32 mouse cellular contexts compared by ENCODE assay signal in the genomic region with DNA sequence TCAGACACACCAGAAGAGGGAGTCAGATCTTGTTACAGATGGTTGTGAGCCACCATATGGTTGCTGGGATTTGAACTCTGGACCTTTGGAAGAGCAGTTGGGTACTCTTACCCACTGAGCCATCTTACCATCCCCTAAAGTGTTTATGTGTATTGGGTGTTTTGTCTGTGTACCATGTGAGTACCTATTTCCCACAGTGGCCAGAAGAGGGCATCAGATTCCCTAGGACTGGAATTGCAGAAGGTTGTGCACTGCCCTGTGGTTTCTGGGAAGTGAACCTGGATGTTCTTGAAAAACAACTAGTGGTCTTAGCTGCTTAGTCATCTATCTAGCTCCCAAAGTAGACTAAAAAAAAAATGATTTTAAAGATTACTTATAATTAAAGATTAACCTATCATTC.
DNase-seq lines count a peak whose midpoint lies in the region; ATAC-seq and TF ChIP-seq lines count a peak whose summit lies in the region.
"Had no signal": no experiment of that assay in that cellular context is flagged by ENCODE, and none has a peak within 500 bp of the region (broad histone marks: within the 10 kb centered on the region; RNA-seq: fewer than 3 reads in every experiment).

No protein-coding gene starts in this region.

- no peak overlapping the region for H3K27ac ChIP-seq in forebrain, postnatal 0 days (ENCODE audit: low read depth, low read length)
- H3K27ac ChIP-seq in forebrain, embryonic 16.5 days (ENCODE audit: low read length), result no peak overlapping the region
- H3K27ac ChIP-seq in lung, postnatal 0 days (ENCODE audit: low read length), result no peak overlapping the region
- no peak overlapping the region for H3K27ac ChIP-seq in MEL (ENCODE audit: control insufficient read depth, low read depth, low read length)
- no peak overlapping the region for H3K27ac ChIP-seq in heart, embryonic 10.5 days
- H3K27ac ChIP-seq: embryonic facial prominence, embryonic 12.5 days; forebrain, embryonic 10.5 days; forebrain, embryonic 15.5 days; heart, embryonic 15.5 days; hindbrain, embryonic 12.5 days; layer of hippocampus, adult 2 months; limb, embryonic 13.5 days; midbrain, embryonic 12.5 days; neural tube, embryonic 15.5 days; stomach, embryonic 15.5 days had no signal

- H3K27me3 ChIP-seq in forebrain, postnatal 0 days (ENCODE audit: insufficient read depth, low read length), result no peaks in the 10 kb centered on the region
- no peaks in the 10 kb centered on the region for H3K27me3 ChIP-seq in forebrain, embryonic 16.5 days (replicated peaks; ENCODE audit: control insufficient read depth, insufficient read depth, low read length)
- no peaks in the 10 kb centered on the region for H3K27me3 ChIP-seq in lung, postnatal 0 days (replicated peaks; ENCODE audit: insufficient read depth, low read length)
- H3K27me3 ChIP-seq in MEL (ENCODE audit: control insufficient read depth in 1 of 2, insufficient read depth in 2 of 2, low read length in 2 of 2), result no peaks in the 10 kb centered on the region
- H3K27me3 ChIP-seq in heart, embryonic 10.5 days (ENCODE audit: insufficient read depth, poor library complexity, severe bottlenecking), result no peaks in the 10 kb centered on the region
- H3K27me3 ChIP-seq: embryonic facial prominence, embryonic 12.5 days; forebrain, embryonic 15.5 days; heart, embryonic 15.5 days; hindbrain, embryonic 12.5 days; limb, embryonic 13.5 days; midbrain, embryonic 12.5 days; neural tube, embryonic 15.5 days; stomach, embryonic 15.5 days had no signal

- H3K4me3 ChIP-seq in forebrain, postnatal 0 days (ENCODE audit: low read depth, low read length), result no peak overlapping the region
- H3K4me3 ChIP-seq in forebrain, embryonic 16.5 days (replicated peaks; ENCODE audit: low read length), result no peak overlapping the region
- no peak overlapping the region for H3K4me3 ChIP-seq in lung, postnatal 0 days (ENCODE audit: low read depth, low read length)
- no peak overlapping the region for H3K4me3 ChIP-seq in MEL (ENCODE audit: control insufficient read depth in 1 of 2, insufficient read depth in 1 of 2, low read depth in 2 of 2, low read length in 2 of 2)
- no peak overlapping the region for H3K4me3 ChIP-seq in heart, embryonic 10.5 days
- H3K4me3 ChIP-seq: embryonic facial prominence, embryonic 12.5 days; forebrain, embryonic 10.5 days; forebrain, embryonic 15.5 days; heart, embryonic 15.5 days; hindbrain, embryonic 12.5 days; layer of hippocampus, adult 2 months; limb, embryonic 13.5 days; midbrain, embryonic 12.5 days; neural tube, embryonic 15.5 days; stomach, embryonic 15.5 days had no signal

- TF ChIP-seq CTCF in forebrain, postnatal 0 days (IDR thresholded peaks at IDR 0.05; ENCODE audit: low read depth), result peak; percentile 11; the same call in 1 of the 2 replicates
- TF ChIP-seq CTCF in lung, postnatal 0 days (IDR thresholded peaks at IDR 0.05), result peak; percentile 8; the same call in 1 of the 2 replicates
- peak; percentile 23 to 53 (median 51); a peak in 5 of 6 replicates for TF ChIP-seq CTCF in MEL (IDR thresholded peaks at IDR 0.05 in 2 of 3, conservative IDR thresholded peaks at IDR 0.05 in 1 of 3; ENCODE audit: control insufficient read depth in 1 of 3, insufficient read depth in 1 of 3, low read depth in 2 of 3, low read length in 3 of 3, poor library complexity in 1 of 3, severe bottlenecking in 1 of 3)

- H3K79me2 ChIP-seq in MEL (ENCODE audit: control insufficient read depth, insufficient read depth, low read length, poor library complexity), result no peaks in the 10 kb centered on the region

- TF ChIP-seq POLR2A in MEL (IDR thresholded peaks at IDR 0.05; ENCODE audit: control insufficient read depth in 1 of 2, insufficient read depth in 1 of 2, low read depth in 1 of 2, low read length in 2 of 2, poor library complexity in 1 of 2), result no peak

- no peak overlapping the region for H3K4me2 ChIP-seq in forebrain, postnatal 0 days (ENCODE audit: low read depth)
- no peak overlapping the region for H3K4me2 ChIP-seq in forebrain, embryonic 16.5 days (ENCODE audit: low read length)
- H3K4me2 ChIP-seq in lung, postnatal 0 days (replicated peaks; ENCODE audit: low read depth, low read length), result no peak overlapping the region
- H3K4me2 ChIP-seq: embryonic facial prominence, embryonic 12.5 days; forebrain, embryonic 15.5 days; heart, embryonic 15.5 days; hindbrain, embryonic 12.5 days; limb, embryonic 13.5 days; liver, embryonic 11.5 days; midbrain, embryonic 12.5 days; neural tube, embryonic 15.5 days; stomach, embryonic 15.5 days had no signal

- ATAC-seq in forebrain, postnatal 0 days, result no peak
- no peak for ATAC-seq in forebrain, embryonic 16.5 days
- no peak for ATAC-seq in lung, postnatal 0 days
- ATAC-seq: forebrain, embryonic 15.5 days had no signal

- no peak overlapping the region for H3K9ac ChIP-seq in forebrain, postnatal 0 days
- H3K9ac ChIP-seq in forebrain, embryonic 16.5 days (replicated peaks; ENCODE audit: low read depth, low read length), result no peak overlapping the region
- H3K9ac ChIP-seq in lung, postnatal 0 days (replicated peaks; ENCODE audit: low read depth), result no peak overlapping the region
- no peak overlapping the region for H3K9ac ChIP-seq in MEL (ENCODE audit: control insufficient read depth, low read depth, low read length, poor library complexity, severe bottlenecking)
- H3K9ac ChIP-seq: embryonic facial prominence, embryonic 12.5 days; forebrain, embryonic 15.5 days; heart, embryonic 15.5 days; hindbrain, embryonic 12.5 days; limb, embryonic 13.5 days; midbrain, embryonic 12.5 days; neural tube, embryonic 15.5 days; stomach, embryonic 15.5 days had no signal

- no peaks in the 10 kb centered on the region for H3K9me3 ChIP-seq in forebrain, postnatal 0 days (ENCODE audit: low read length)
- no peaks in the 10 kb centered on the region for H3K9me3 ChIP-seq in forebrain, embryonic 16.5 days (ENCODE audit: control insufficient read depth, low read length)
- H3K9me3 ChIP-seq in lung, postnatal 0 days (ENCODE audit: low read length), result no peaks in the 10 kb centered on the region
- no peaks in the 10 kb centered on the region for H3K9me3 ChIP-seq in MEL (replicated peaks; ENCODE audit: insufficient read depth, low read length)
- no peaks in the 10 kb centered on the region for H3K9me3 ChIP-seq in heart, embryonic 10.5 days
- H3K9me3 ChIP-seq: embryonic facial prominence, embryonic 12.5 days; forebrain, embryonic 10.5 days; forebrain, embryonic 15.5 days; G1E; heart, embryonic 15.5 days; hindbrain, embryonic 12.5 days; limb, embryonic 13.5 days; midbrain, embryonic 12.5 days; neural tube, embryonic 15.5 days; stomach, embryonic 15.5 days had no signal

- intact Hi-C loops in heart, postnatal 10 days (cut with DNase I), result no loop called here

- peak; percentile 58 for TF ChIP-seq RAD21 in MEL (IDR thresholded peaks at IDR 0.05; ENCODE audit: low read depth, low read length)

- DNase-seq in forebrain, postnatal 0 days, result no peak
- no peak for DNase-seq in lung, postnatal 0 days (ENCODE audit: low spot score)
- no peak for DNase-seq in lung, postnatal 36 days
- DNase-seq in MEL (ENCODE audit: low read depth, low spot score) (peak; percentile 55), ZHBTc4 (ENCODE audit: low read depth, low spot score) (peak; percentile 68)
- no peak for DNase-seq in heart, embryonic 10.5 days (ENCODE audit: low spot score)
- DNase-seq in heart, postnatal 10 days, result no peak
- DNase-seq: adrenal gland, postnatal 14 days; cerebellum, adult 11 months; cerebellum, adult 9-11 months; embryo, embryonic 11 days; gastrocnemius, postnatal 10 days; heart, postnatal 36 days; kidney, adult 11 months; kidney, postnatal 36 days; lung, adult 18-20 months; retina, postnatal 1 day; right cerebral cortex, postnatal 14 days; thymus, postnatal 25 days had no signal

- no peak for TF ChIP-seq EP300 in lung, postnatal 0 days (IDR thresholded peaks at IDR 0.05)
- TF ChIP-seq EP300 in MEL (IDR thresholded peaks at IDR 0.05; ENCODE audit: low read depth in 1 of 2, low read length in 2 of 2), result no peak

- no peaks in the 10 kb centered on the region for H3K4me1 ChIP-seq in forebrain, postnatal 0 days (ENCODE audit: insufficient read depth)
- no peaks in the 10 kb centered on the region for H3K4me1 ChIP-seq in forebrain, embryonic 16.5 days (replicated peaks; ENCODE audit: control insufficient read depth, insufficient read depth, low read length)
- H3K4me1 ChIP-seq in lung, postnatal 0 days (ENCODE audit: insufficient read depth, low read depth, low read length), result no peaks in the 10 kb centered on the region
- peaks cover 0 to 3% of the 10 kb centered on the region in 2 experiments; a peak in 2 of 4 replicates for H3K4me1 ChIP-seq in MEL (ENCODE audit: control insufficient read depth in 1 of 2, insufficient read depth in 2 of 2, low read length in 2 of 2)
- H3K4me1 ChIP-seq in heart, embryonic 10.5 days, result no peaks in the 10 kb centered on the region
- H3K4me1 ChIP-seq: embryonic facial prominence, embryonic 12.5 days; forebrain, embryonic 10.5 days; forebrain, embryonic 15.5 days; heart, embryonic 15.5 days; hindbrain, embryonic 12.5 days; midbrain, embryonic 12.5 days; neural tube, embryonic 15.5 days; stomach, embryonic 15.5 days had no signal

- H3K36me3 ChIP-seq in forebrain, postnatal 0 days (ENCODE audit: insufficient read depth), result no peaks in the 10 kb centered on the region
- H3K36me3 ChIP-seq in forebrain, embryonic 16.5 days (ENCODE audit: control insufficient read depth, insufficient read depth), result no peaks in the 10 kb centered on the region
- no peaks in the 10 kb centered on the region for H3K36me3 ChIP-seq in lung, postnatal 0 days (ENCODE audit: insufficient read depth, low read length)
- H3K36me3 ChIP-seq in MEL (ENCODE audit: control insufficient read depth in 1 of 2, insufficient read depth in 2 of 2, low read length in 2 of 2), result peaks cover 0 to 6% of the 10 kb centered on the region in 2 experiments; a peak in 1 of 4 replicates
- no peaks in the 10 kb centered on the region for H3K36me3 ChIP-seq in heart, embryonic 10.5 days
- H3K36me3 ChIP-seq: embryonic facial prominence, embryonic 12.5 days; forebrain, embryonic 10.5 days; forebrain, embryonic 15.5 days; G1E; heart, embryonic 15.5 days; hindbrain, embryonic 12.5 days; limb, embryonic 13.5 days; midbrain, embryonic 12.5 days; neural tube, embryonic 15.5 days; stomach, embryonic 15.5 days had no signal

TF ChIP-seq in MEL, 35 proteins besides CTCF, POLR2A, EP300 and RAD21:
- no peak for TF ChIP-seq NRF1 (IDR thresholded peaks at IDR 0.05; ENCODE audit: insufficient read depth, low read depth, low read length, poor library complexity, severe bottlenecking)
- TF ChIP-seq ZC3H11A (IDR thresholded peaks at IDR 0.05; ENCODE audit: low read depth, low read length), result peak; percentile 63
- peak; percentile 83 for TF ChIP-seq TBP (IDR thresholded peaks at IDR 0.05; ENCODE audit: low read depth, low read length)
- peak; percentile 67 for TF ChIP-seq SMC3 (IDR thresholded peaks at IDR 0.05; ENCODE audit: low read depth, low read length)
- no peak for TF ChIP-seq BHLHE40 (IDR thresholded peaks at IDR 0.05; ENCODE audit: borderline replicate concordance, low read depth, low read length)

Comparison
In these comparisons a context has a peak if more than half of its experiments do, and no peak if none do; other contexts are left out.
1. DNase-seq: peak in MEL (single experiment) and ZHBTc4 (single experiment); none in forebrain, postnatal 0 days (single experiment), lung, postnatal 0 days (single experiment), lung, postnatal 36 days (single experiment), heart, embryonic 10.5 days (single experiment) and heart, postnatal 10 days (0 of 2).
2. Peak in every context shown above with its lines, with median percentiles within 50 percentile points of each other: CTCF ChIP-seq.